Mouse (Mus musculus) testis, adult 2 months (tissue): ENCODE measurements around the gene Tspan9. TPM values are rescaled to one million over a fixed set of nuclear protein-coding genes. Genes with fewer than 3 reads are reported as not detected.

Source experiments
- H3K27ac ChIP-seq: fragments of 200-500 bp; 2 replicates; pipeline ENCODE4 v1.5.1; 2012; ENCODE audit warnings: low read depth, low read length; ENCODE audit not compliant: control insufficient read depth, insufficient read depth
- H3K27me3 ChIP-seq: fragments of 200-500 bp; 2 replicates; pipeline ENCODE4 v1.6.1; 2012; ENCODE audit warnings: mild to moderate bottlenecking, low read length, moderate library complexity; ENCODE audit not compliant: control insufficient read depth, insufficient read depth
- H3K36me3 ChIP-seq: fragments of 200-500 bp; 2 replicates; pipeline ENCODE4 v1.6.1; 2012; ENCODE audit warnings: mild to moderate bottlenecking, low read length; ENCODE audit not compliant: control insufficient read depth, insufficient read depth
- H3K4me1 ChIP-seq: fragments of 200-500 bp; 2 replicates; pipeline ENCODE4 v1.6.1; 2012; ENCODE audit warnings: low read length; ENCODE audit not compliant: control insufficient read depth, insufficient read depth
- H3K4me3 ChIP-seq: fragments of 200-500 bp; 2 replicates; pipeline ENCODE4 v1.5.1; 2012; ENCODE audit warnings: low read depth, mild to moderate bottlenecking, low read length, moderate library complexity, mixed read lengths; ENCODE audit not compliant: control insufficient read depth
- CTCF ChIP-seq: fragments of 200-500 bp; IDR thresholded peaks from 2 replicates; pipeline ENCODE4 v1.5.1; 2012; ENCODE audit warnings: low read depth, mild to moderate bottlenecking, inconsistent platforms, low read length, moderate library complexity; ENCODE audit not compliant: control insufficient read depth, insufficient read depth, insufficient replicate concordance
- POLR2A ChIP-seq: fragments of 200-500 bp; IDR thresholded peaks from 2 replicates; pipeline ENCODE4 v1.6.1; 2012; ENCODE audit warnings: low read depth, mild to moderate bottlenecking, inconsistent platforms, low read length, moderate library complexity; ENCODE audit not compliant: control insufficient read depth
- polyA plus RNA-seq: library from polyadenylated mRNA; depleted of rRNA; stranded (reverse); fragments of >200 nt; gene quantifications from 2 replicates; pipeline ENCODE4 v1.2.3, GENCODE M21; 2012

The Tspan9 gene
- polyA plus RNA-seq, 1 experiment = 3.5 TPM

DNA sequence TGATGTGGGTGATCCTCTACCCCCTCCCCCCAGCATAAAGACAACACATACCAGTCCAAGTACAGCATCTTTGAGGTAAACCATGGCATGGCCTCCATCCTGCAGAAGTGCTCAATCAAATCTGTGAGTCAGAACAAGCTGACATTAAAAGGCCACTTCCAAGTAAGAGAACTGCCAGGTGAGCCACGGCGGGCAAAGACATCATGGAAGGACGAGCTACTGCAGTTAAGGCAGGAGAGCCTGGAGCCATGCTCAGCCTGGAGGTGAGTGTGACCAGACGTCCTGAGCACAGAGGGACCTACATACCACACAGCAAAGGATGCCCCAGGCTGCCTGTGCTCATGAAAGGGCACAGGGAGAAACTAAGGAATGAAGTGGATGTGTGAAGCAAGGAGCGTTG lies 61.6 kb downstream of the Tspan9 start:
- Histone ChIP-seq H3K4me1 (no peaks in the 10 kb centered on the region; the same call in 1 of the 2 replicates), H3K27ac (no peak overlapping the region)
- no peak for TF ChIP-seq POLR2A
- no peak for TF ChIP-seq CTCF

DNA sequence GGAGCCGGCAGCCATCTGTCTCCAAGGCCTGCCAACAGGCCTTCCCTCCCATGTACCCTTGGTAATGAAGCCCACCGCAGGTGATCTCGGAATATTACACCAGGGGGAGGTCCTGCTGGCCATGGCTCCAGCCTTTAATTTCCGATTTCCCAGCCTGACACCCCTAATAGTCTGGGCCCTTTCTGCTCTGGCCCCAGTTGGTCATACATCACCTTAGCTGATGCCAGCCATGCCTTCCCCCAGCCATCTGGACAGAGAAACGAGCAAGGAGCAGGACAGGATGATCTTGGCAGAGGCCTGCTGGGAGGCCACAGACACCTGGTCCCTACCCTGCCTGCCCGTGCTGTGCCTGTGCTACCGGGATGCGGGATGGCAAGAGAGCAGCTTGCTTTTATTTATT lies 62.1 kb downstream of the Tspan9 start:
- no peak for TF ChIP-seq CTCF
- TF ChIP-seq POLR2A = no peak
- Histone ChIP-seq H3K36me3 (no peaks in the 10 kb centered on the region), H3K4me1 (no peaks in the 10 kb centered on the region; the same call in 1 of the 2 replicates), H3K4me3 (no peak overlapping the region), H3K27me3 (no peaks in the 10 kb centered on the region), H3K27ac (no peak overlapping the region)

More for the DNA sequence above, 61.6 kb downstream of the Tspan9 start:
- H3K27me3 ChIP-seq = no peaks in the 10 kb centered on the region
- no peak overlapping the region for H3K4me3 ChIP-seq
- no peaks in the 10 kb centered on the region for H3K36me3 ChIP-seq

DNA sequence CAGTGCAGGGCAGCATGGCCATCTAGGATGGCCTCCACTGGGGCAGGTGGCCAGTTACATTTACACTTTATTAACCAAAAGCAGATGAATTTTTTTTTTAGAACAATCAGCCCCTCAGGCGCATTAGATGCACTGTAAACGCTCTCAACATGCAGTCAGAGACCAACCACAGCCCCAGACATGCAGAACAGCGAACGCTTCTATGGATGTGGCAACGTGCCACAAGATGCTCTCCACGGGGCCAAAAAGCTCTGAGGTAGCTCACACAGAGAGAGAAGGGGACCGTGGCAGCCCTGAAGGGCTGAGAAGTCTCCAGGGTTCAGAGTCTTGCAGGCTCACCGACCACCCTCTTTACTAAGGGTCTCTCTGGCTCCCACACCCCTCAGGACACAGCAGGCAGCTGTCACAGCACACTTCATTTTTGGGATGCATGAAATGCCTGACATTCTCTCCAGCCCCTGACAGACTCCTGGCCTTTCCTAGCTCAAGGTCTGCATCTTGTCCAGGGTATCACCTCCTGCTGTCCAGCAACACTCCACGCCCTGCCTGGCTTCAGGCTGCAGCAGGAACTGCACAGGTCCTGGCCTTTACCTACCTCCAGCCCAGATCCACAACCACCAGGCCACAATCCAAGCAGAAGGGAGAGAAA lies 63.7 kb downstream of the Tspan9 start:
- Histone ChIP-seq H3K27ac (no peak overlapping the region), H3K4me3 (no peak overlapping the region)

DNA sequence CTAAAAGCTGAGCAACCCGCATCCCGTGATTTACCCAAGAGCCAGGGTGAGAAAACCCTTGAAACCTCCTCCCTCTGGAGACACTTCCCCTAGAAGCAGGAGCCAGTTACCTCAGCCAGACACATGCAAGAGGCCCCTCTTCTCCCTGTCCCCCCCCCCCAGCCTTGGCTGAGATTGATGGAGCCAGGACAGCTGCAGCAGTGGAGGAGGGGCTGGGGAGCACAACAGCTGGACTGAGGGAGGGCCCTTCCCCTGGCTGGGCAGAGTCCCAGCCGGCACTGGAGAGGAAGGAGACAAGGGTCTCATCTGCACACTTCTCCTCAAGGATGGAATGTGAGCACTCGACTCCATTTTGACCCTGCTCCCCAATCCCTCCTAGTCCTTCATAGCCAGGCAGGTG lies 64.9 kb downstream of the Tspan9 start:
- Histone ChIP-seq H3K36me3 (no peaks in the 10 kb centered on the region), H3K27me3 (no peaks in the 10 kb centered on the region), H3K27ac (no peak overlapping the region), H3K4me3 (no peak overlapping the region), H3K4me1 (no peaks in the 10 kb centered on the region; the same call in 1 of the 2 replicates)
- TF ChIP-seq CTCF = no peak
- TF ChIP-seq POLR2A = no peak

More for the DNA sequence above, 63.7 kb downstream of the Tspan9 start:
- H3K27me3 ChIP-seq = no peaks in the 10 kb centered on the region
- no peak for TF ChIP-seq POLR2A
- no peak for TF ChIP-seq CTCF
- no peaks in the 10 kb centered on the region; the same call in 1 of the 2 replicates for H3K4me1 ChIP-seq
- H3K36me3 ChIP-seq = no peaks in the 10 kb centered on the region

DNA sequence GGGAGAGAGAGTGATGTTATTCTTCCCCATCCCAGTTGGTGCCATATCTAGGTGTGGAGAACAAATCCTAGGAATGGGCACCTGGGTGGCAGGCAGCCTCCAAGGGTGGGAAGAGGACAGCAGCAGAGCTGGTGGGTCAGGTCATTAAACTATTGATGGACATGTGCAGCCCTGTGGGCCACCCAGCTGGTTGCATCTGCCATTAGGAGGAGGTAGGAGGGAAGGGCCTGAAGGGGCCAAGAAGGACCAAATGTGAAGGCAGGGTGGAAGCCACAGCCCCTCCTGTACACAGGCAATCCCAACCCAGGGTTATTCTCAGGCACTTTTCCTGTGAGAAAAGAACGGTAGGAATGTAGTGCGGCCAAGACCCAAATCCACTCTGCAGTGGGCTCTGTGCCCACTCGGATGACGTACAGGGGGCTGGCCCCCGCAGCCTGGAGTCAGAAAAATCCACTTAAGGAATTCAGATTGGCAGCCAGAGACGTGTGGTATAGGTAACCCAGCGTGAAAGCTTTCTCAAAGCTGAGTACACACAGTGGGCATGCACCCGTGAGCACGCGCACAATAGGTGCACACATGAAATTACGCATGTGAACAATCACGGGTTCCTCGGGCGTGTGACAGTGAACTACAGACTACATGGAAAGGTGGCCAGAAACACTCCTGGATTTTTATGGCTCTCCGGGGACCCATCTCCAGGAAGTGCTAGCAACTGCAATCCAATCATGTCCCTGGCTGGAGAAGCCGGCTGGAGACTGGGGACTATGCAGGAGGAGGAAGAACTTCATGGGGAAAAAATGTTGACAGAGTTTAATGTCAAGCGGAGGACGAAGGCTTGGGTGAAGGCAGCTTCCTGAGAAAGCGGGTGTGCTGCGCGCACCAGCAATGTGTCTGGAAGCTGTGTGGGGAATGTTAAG lies 67.0 kb downstream of the Tspan9 start:
- TF ChIP-seq POLR2A = no peak
- TF ChIP-seq CTCF = no peak
- no peaks in the 10 kb centered on the region; the same call in 1 of the 2 replicates for H3K4me1 ChIP-seq
- no peak overlapping the region for H3K4me3 ChIP-seq
- no peaks in the 10 kb centered on the region for H3K27me3 ChIP-seq
- no peak overlapping the region for H3K27ac ChIP-seq
- no peaks in the 10 kb centered on the region for H3K36me3 ChIP-seq

DNA sequence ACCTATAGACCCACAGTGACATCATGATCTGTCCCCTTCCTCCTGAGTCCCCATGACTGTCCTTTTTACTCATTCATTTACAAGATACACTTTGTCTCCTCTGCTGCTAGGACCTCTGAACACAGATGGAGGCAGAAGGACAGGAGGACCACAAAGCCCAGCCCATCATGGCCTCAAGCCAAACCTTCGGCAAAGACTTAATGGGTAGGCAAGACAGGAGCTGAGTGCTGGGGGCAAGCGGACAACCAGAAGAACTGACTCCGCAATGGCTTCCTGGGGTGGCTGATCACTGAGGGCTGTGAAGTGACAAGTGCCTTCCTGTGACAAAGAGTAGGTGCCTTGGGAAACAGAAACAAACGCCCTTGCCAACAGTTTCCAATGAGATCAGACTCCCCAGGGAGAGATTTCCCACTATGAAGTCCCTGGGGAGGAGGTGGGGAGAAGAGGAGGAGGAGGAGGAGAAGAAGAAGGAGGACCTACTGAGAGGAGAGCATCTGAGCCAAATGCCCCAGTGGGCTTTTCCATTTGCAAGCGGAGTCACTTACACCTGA lies 67.9 kb downstream of the Tspan9 start:
- H3K27ac ChIP-seq = no peak overlapping the region
- H3K27me3 ChIP-seq = no peaks in the 10 kb centered on the region
- H3K36me3 ChIP-seq = no peaks in the 10 kb centered on the region
- TF ChIP-seq POLR2A (no peak), CTCF (no peak)
- H3K4me3 ChIP-seq = no peak overlapping the region
- H3K4me1 ChIP-seq = no peaks in the 10 kb centered on the region; the same call in 1 of the 2 replicates

DNA sequence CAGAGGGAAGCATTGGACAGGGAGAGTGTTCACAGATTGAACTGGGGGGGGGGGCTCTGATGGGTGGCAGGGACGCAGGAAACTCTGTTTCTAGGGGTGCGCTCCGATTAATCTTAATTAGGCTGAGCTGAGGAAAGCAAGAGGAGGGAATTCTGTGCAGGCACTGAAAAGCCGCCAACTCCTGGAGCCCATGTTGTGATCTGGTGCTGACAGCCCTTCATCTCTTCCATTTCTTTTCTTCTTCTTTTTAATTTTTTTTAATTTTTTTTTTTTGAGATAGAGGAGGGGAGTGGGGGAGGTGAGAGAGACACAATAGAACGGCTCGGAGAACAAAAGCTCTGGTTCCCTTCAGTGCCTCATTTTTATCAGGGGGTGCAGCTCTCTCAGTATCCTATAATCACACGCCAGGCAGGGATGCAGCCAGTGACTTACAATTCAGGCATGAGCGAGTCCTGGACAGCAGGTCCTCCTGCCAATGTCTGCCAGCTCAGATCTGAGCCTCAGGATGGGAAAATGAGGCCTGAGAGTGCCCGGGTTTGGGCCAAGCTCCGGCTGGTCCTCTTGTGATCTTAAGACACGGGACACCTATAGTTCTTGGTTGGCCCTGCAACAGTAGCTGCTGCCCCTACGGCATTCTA lies 72.4 kb downstream of the Tspan9 start:
- no peaks in the 10 kb centered on the region; the same call in 1 of the 2 replicates for H3K4me1 ChIP-seq
- H3K27me3 ChIP-seq = no peaks in the 10 kb centered on the region
- TF ChIP-seq POLR2A = no peak
- no peak for TF ChIP-seq CTCF
- no peak overlapping the region for H3K27ac ChIP-seq
- H3K36me3 ChIP-seq = no peaks in the 10 kb centered on the region
- H3K4me3 ChIP-seq = no peak overlapping the region
